Mouse (Mus musculus) embryonic fibroblast, embryonic 13.5 days (primary cell): ENCODE data around the gene Il4i1. TPM values are rescaled to one million over a fixed set of nuclear protein-coding genes. Genes with fewer than 3 reads are reported as not detected.

Source experiments
- H3K27ac ChIP-seq: 2 replicates; pipeline ENCODE4 v1.5.1; 2012; ENCODE audit warnings: low read length, control low read depth, inconsistent platforms; ENCODE audit not compliant: insufficient read depth
- H3K4me1 ChIP-seq: 2 replicates; pipeline ENCODE4 v1.6.1; 2011; ENCODE audit warnings: low read length; ENCODE audit not compliant: control insufficient read depth, insufficient read depth
- H3K4me3 ChIP-seq: 2 replicates; pipeline ENCODE4 v1.5.1; 2011; ENCODE audit warnings: mild to moderate bottlenecking, control low read depth, low read length; ENCODE audit not compliant: insufficient read depth
- CTCF ChIP-seq: IDR thresholded peaks from 2 replicates; pipeline ENCODE4 v1.5.1; 2011; ENCODE audit warnings: mild to moderate bottlenecking, control low read depth, low read length, moderate library complexity, borderline replicate concordance; ENCODE audit not compliant: insufficient read depth
- POLR2A ChIP-seq: IDR thresholded peaks from 2 replicates; pipeline ENCODE4 v1.6.1; 2011; ENCODE audit warnings: low read depth, mild to moderate bottlenecking, control low read depth, low read length, moderate library complexity
- polyA plus RNA-seq: library from polyadenylated mRNA; stranded (reverse); fragments of >200 nt; gene quantifications from 2 replicates; pipeline ENCODE4 v1.2.4, GENCODE M21; 2011; ENCODE audit warnings: low read depth; ENCODE audit not compliant: missing spikeins, insufficient read length

The Il4i1 gene
- polyA plus RNA-seq, 1 experiment = 2.3 TPM

DNA sequence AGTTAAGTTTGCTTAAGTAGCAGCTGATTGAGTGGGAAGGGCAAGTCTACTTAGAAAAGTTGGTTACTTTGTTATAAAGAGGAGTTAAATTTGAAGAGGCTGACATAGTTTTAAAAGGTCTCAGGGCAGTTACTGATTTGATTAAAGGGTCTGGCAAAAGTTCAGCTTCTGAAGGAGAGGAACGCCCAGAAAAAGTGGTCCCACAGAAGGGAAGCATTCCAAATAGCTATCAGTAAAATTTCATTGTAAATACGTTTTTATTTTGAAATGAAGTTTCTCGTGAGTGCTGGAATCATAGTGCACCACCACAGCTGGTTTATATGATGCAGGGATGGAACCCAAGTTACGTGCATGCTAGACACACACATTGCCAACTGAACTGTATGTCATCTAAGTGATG is 16.6 kb downstream of the Il4i1 start:
- no peaks in the 10 kb centered on the region for H3K4me1 ChIP-seq
- no peak overlapping the region for H3K4me3 ChIP-seq
- H3K27ac ChIP-seq = no peak overlapping the region; the same call in 1 of the 2 replicates
- TF ChIP-seq CTCF (no peak), POLR2A (no peak)

DNA sequence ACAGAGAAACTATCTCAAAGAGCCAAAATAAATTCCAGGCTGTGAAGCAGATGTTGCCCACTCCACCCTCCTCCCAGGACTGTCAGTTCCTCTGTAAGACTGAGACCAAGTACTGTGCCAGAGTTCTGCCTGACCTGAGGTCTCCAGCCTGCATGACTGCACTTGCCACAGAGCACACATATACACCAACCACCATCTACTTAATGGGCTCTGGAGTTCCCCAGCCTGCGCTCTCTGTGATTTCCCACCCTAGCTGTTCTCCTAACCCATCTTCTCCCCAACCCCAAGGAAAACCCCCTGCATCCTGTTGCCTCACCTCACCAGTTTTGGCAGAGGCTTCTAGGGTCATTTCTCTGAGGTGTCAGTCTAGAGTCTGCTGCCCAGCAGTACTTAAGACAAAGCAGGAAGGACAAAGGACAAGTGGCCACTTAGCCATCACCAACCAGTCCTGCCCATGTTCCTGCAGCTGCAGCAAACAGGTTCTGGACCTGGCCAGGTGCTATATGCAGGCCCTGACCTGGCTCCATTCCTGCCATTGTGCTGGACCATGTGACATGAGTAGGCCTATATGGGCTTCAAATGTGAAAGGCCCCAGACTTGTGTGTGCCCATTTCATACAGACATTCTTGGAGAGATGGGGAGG is 19.3 kb downstream of the Il4i1 start:
- H3K27ac ChIP-seq = no peak overlapping the region
- no peak overlapping the region for H3K4me3 ChIP-seq
- H3K4me1 ChIP-seq = no peaks in the 10 kb centered on the region
- TF ChIP-seq POLR2A (no peak), CTCF (no peak)

DNA sequence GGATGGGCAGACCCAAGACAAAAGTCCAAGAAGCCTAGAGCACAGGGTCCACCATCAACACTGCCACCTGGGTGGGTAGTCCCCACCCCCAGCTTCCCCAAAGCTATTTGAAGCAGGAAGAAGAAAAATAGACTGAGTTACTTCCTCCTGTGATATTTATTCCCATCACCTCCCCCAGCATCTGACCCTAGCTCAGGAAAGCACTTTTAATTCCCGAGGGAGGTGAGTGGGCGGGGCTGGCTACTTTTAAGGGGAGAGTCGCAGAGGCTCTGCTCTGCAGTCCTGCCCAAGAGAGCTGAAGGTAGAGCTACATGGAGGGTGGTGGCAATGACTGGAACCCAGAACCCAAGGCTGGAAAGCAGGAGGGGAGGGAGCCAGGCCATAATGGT is 19.8 kb downstream of the Il4i1 start:
- Histone ChIP-seq H3K27ac (no peak overlapping the region), H3K4me3 (no peak overlapping the region), H3K4me1 (no peaks in the 10 kb centered on the region)
- TF ChIP-seq POLR2A (no peak), CTCF (no peak)

DNA sequence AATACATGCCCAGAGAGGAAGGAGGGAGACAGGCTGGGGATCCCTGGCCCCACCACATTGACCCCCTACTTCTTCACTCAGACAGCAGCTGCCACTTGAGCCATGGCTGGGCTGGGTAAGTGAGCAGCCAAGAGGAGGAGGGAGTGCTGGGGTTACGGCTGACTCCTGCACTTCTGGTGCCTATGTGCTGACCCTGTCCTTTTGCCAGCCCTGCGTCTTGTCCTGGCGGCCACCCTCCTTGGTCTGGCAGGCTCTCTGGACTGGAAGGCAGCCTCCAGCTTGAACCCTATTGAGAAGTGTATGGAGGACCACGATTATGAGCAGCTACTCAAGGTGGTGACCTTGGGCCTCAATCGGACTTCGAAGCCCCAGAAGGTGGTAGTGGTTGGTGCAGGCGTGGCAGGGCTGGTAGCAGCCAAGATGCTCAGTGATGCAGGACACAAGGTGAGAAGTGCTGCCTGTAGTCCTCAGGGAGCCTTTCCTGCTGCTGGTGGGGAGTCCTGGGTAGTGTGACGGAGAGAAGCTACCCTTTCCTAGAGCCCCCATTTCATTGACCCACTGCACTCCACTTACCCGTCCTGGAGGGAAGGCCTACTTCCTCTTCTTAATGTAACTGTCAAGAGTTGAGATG is 20.4 kb downstream of the Il4i1 start:
- no peak overlapping the region for H3K4me3 ChIP-seq
- H3K4me1 ChIP-seq = no peaks in the 10 kb centered on the region
- no peak for TF ChIP-seq POLR2A
- H3K27ac ChIP-seq = no peak overlapping the region

DNA sequence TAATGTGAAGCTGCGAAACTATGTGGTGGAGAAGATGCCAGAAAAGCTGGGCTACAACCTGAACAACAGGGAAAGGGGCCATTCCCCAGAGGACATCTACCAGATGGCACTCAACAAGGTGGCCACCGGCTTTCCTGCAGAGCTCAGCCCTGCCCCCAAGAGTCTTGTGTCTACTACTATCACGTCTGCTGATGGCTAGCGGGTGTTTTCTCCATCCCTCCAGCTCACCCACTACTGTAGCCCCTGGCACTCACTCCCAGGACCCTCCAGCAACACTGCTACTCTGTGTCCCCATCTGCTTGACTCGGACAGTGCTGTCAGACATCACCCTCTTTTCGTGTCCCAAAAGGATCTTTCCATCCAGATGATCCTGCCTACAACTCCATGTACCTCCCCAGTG is 21.9 kb downstream of the Il4i1 start:
- no peaks in the 10 kb centered on the region for H3K4me1 ChIP-seq
- TF ChIP-seq CTCF (no peak), POLR2A (no peak)
- H3K4me3 ChIP-seq = no peak overlapping the region
- no peak overlapping the region for H3K27ac ChIP-seq

DNA sequence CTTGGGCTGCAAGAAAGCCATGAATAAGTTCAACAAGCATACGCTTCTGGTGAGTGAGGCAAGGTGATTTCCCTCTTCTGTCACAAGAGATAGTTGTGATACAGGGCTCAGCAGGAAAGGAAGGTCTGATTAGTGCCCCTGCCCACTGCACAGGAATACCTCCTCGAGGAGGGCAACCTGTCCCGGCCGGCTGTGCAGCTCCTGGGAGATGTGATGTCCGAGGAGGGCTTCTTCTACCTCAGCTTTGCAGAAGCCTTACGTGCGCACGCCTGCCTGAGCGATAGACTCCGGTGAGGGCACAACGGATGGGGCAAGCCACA is 22.9 kb downstream of the Il4i1 start:
- H3K27ac ChIP-seq = no peak overlapping the region
- H3K4me3 ChIP-seq = no peak overlapping the region
- H3K4me1 ChIP-seq = no peaks in the 10 kb centered on the region
- no peak for TF ChIP-seq CTCF
- TF ChIP-seq POLR2A = no peak

DNA sequence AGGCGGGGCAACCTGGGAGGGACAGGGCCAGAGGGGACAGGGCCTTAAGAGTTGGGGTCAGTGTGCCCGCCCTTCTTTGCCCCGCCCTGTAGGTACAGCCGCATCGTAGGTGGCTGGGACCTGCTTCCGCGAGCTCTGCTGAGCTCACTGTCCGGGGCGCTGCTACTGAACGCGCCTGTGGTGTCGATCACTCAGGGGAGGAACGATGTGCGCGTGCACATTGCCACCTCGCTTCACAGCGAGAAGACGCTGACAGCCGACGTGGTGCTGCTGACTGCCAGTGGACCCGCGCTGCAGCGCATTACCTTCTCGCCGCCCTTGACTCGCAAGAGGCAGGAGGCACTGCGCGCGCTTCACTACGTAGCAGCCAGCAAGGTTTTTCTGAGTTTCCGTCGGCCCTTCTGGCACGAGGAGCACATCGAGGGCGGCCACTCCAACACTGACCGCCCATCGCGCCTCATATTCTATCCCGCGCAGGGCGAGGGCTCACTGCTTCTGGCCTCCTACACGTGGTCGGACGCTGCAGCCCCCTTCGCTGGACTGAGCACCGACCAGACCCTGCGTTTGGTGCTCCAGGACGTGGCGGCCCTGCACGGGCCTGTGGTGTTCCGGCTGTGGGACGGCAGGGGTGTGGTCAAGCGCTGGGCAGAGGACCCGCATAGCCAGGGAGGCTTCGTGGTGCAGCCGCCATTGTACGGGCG is 23.5 kb downstream of the Il4i1 start:
- H3K4me3 ChIP-seq = no peak overlapping the region
- H3K4me1 ChIP-seq = no peaks in the 10 kb centered on the region
- no peak overlapping the region for H3K27ac ChIP-seq
- TF ChIP-seq POLR2A (no peak), CTCF (no peak)

DNA sequence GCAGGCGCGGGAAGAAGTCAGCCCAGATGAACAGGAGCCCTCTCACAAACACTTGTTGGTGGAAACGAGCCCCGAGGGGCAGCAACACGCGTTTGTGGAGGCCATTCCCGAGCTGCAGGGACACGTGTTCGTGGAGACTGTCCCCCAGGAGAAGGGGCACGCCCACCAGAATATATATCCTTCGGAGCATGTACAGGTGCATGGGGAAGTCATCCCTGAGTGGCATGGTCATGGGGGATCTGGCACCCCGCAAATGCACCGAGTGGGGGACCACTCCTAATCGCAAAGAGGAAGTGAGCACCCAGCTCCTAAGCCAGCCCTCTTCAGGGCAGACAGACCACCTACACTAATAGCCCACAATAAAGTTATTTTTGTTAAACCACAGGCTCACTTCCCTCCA is 24.2 kb downstream of the Il4i1 start:
- TF ChIP-seq CTCF = no peak
- TF ChIP-seq POLR2A = no peak
- Histone ChIP-seq H3K27ac (no peak overlapping the region), H3K4me3 (no peak overlapping the region), H3K4me1 (no peaks in the 10 kb centered on the region)

DNA sequence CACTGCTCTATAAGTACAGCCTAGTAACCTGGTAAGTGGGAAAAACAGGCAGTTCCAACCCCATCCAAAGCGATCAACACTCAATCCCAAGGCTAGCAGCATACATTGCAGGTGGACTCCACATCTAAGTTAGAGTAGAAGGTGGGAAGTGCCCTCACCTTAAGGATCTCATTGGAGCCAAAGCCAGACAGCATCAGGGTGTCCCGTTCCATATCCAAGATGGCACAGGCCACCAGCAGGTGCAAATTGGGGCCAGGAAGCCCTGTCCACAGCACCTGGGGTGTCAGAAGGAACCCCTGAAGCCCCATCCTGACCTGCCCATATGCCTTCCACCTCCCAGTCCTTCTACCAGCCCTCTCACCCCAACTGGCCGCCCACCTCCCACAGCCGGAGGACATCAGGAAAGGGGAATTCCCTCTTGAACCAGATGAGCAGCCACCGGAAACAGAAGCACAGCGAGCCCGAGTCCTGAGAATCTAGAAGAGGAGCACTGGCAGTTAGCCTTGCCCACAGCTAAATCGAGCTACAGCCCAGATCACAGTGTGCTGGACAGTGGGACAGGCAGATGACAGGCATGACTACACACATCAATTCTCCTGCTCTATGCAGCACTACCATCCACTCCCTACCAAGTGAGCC is 25.8 kb downstream of the Il4i1 start:
- H3K4me1 ChIP-seq = no peaks in the 10 kb centered on the region
- H3K4me3 ChIP-seq = no peak overlapping the region
- no peak overlapping the region for H3K27ac ChIP-seq
- TF ChIP-seq CTCF = no peak
- no peak for TF ChIP-seq POLR2A

DNA sequence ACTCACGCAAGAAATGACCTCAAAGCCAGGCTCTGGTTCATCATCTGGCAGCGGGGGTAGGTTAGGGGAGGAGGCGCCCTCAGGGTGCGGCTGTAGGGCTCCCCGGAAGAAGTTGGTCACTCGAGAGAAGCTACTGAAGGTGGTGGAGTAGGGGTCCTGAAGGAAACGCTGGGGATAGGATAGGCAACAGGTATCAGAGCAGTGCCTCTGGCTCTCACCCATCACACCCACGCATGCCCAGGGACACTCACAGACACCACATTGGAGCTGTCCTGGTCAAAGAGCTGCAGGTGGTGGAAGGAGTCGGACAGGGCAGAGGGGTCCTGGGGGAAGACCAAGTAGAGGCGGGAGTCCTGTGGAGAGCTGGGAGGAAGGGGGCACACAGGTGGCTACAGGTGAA is 28.8 kb downstream of the Il4i1 start:
- 0 out of 2 replicates have a peak, but pooled peaks cover 4% of the 10 kb centered on the region for H3K4me1 ChIP-seq
- no peak overlapping the region for H3K27ac ChIP-seq
- TF ChIP-seq POLR2A (no peak), CTCF (no peak)
- H3K4me3 ChIP-seq = no peak overlapping the region
